Mouse (Mus musculus) limb, embryonic 12.5 days (tissue): ENCODE measurements around the gene Srms. TPM values are rescaled to one million over a fixed set of nuclear protein-coding genes. Genes with fewer than 3 reads are reported as not detected.
A peak's percentile ranks its signal among the peaks of the same experiment; 100 is the strongest.

Experiments used
- ATAC-seq: fragments of 200-750 bp; cut with Nextera tagmentation; 2 replicates; pipeline ENCODE4 v1.8.0; 2017; ENCODE audit warnings: low read depth, moderate TSS enrichment; ENCODE audit not compliant: insufficient number of reproducible peaks, insufficient read depth, low FRiP score, low TSS enrichment
- H3K27ac ChIP-seq: fragments of 300-500 bp; sonication (generic); 2 replicates; pipeline ENCODE4 v1.5.1; 2016; ENCODE audit warnings: mild to moderate bottlenecking, moderate library complexity
- H3K27me3 ChIP-seq: fragments of 300-500 bp; sonication (generic); 2 replicates; pipeline ENCODE4 v1.6.1; 2016; ENCODE audit warnings: mild to moderate bottlenecking, moderate library complexity
- H3K36me3 ChIP-seq: fragments of 300-500 bp; sonication (generic); 2 replicates; pipeline ENCODE4 v1.6.1; 2016; ENCODE audit warnings: mild to moderate bottlenecking, moderate library complexity
- H3K4me1 ChIP-seq: fragments of 300-500 bp; sonication (generic); replicated peaks from 2 replicates; pipeline ENCODE4 v1.6.1; 2016
- H3K4me2 ChIP-seq: fragments of 300-500 bp; sonication (generic); 2 replicates; pipeline ENCODE4 v1.6.1; 2016; ENCODE audit warnings: mild to moderate bottlenecking, moderate library complexity
- H3K4me3 ChIP-seq: fragments of 300-500 bp; sonication (generic); replicated peaks from 2 replicates; pipeline ENCODE4 v1.5.1; 2016; ENCODE audit warnings: mild to moderate bottlenecking
- H3K9ac ChIP-seq: fragments of 300-500 bp; sonication (generic); replicated peaks from 2 replicates; pipeline ENCODE4 v1.6.1; 2016; ENCODE audit warnings: mild to moderate bottlenecking, moderate library complexity
- H3K9me3 ChIP-seq: fragments of 300-500 bp; sonication (generic); 2 replicates; pipeline ENCODE4 v1.6.1; 2016; ENCODE audit warnings: mild to moderate bottlenecking, moderate library complexity
- WGBS: fragments of 180-500 bp; shearing (Covaris S2); methylation state at CpG from one replicate; pipeline ENCODE4 v1.1.7; 2016; 5-methylcytosine and 5-hydroxymethylcytosine counted together
- polyA plus RNA-seq: library from polyadenylated mRNA; unstranded; fragments of >200 nt; fragmentation: Nextera tagmentation; extraction: Ambion mirVana; gene quantifications from 2 replicates; pipeline ENCODE4 v1.2.1, GENCODE M21; 2016

The Srms gene
- polyA plus RNA-seq, 1 experiment from 2014 or later = 0.25 TPM

GRCm38 (mm10) chr2:181160821-181161220 lies 52.2 kb downstream of the Srms start:
- no peak overlapping the region for H3K4me3 ChIP-seq
- ATAC-seq = no peak
- H3K4me1 ChIP-seq = peaks cover 10% of the 10 kb centered on the region; the same call in 1 of the 2 replicates
- H3K27ac ChIP-seq = no peak overlapping the region
- WGBS = 73% methylated on average over 4 of the region's 4 CpGs
- no peak overlapping the region for H3K4me2 ChIP-seq
- no peak overlapping the region for H3K9ac ChIP-seq
- H3K36me3 ChIP-seq = no peaks in the 10 kb centered on the region
- H3K27me3 ChIP-seq = peaks cover 50% of the 10 kb centered on the region
- H3K9me3 ChIP-seq = 0 out of 2 replicates have a peak, but pooled peaks cover 5% of the 10 kb centered on the region

DNA sequence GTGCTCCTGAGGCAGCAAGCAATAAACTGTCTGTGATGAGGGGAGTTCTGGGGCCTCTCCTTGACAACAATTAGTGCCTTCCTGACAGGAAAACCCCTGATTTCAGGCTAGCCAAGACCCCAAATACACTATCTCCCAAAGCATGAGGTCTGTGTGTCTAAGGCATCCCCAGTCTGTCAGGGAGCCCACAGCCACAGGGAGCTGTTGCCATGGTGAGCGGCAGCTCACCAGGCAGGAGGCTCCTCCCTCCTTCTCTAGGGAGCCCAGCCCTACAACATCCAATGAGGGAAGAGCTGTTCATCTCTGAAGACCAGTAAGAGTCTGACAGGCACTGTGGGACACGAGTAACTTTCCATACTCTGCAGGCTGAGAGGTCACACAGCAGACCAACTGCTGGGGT lies 53.2 kb downstream of the Srms start:
- no peak for ATAC-seq

GRCm38 (mm10) chr2:181159091-181159514 lies 53.9 kb downstream of the Srms start:
- 57% methylated on average over 7 of the region's 7 CpGs for WGBS
- H3K27ac ChIP-seq = no peak overlapping the region
- ATAC-seq = no peak
- peaks cover 61% of the 10 kb centered on the region for H3K27me3 ChIP-seq
- no peak overlapping the region for H3K4me3 ChIP-seq
- H3K36me3 ChIP-seq = no peaks in the 10 kb centered on the region
- 0 out of 2 replicates have a peak, but pooled peaks cover 5% of the 10 kb centered on the region for H3K9me3 ChIP-seq
- H3K4me2 ChIP-seq = no peak overlapping the region
- peaks cover 10% of the 10 kb centered on the region; the same call in 1 of the 2 replicates for H3K4me1 ChIP-seq
- no peak overlapping the region for H3K9ac ChIP-seq

More for the DNA sequence above, 53.2 kb downstream of the Srms start:
- WGBS = 0% methylated on average over 2 of the region's 2 CpGs
- no peak overlapping the region for H3K27ac ChIP-seq
- H3K36me3 ChIP-seq = no peaks in the 10 kb centered on the region
- no peak overlapping the region for H3K4me2 ChIP-seq
- no peak overlapping the region for H3K4me3 ChIP-seq
- H3K9ac ChIP-seq = no peak overlapping the region
- 0 out of 2 replicates have a peak, but pooled peaks cover 5% of the 10 kb centered on the region for H3K9me3 ChIP-seq
- peaks cover 10% of the 10 kb centered on the region; the same call in 1 of the 2 replicates for H3K4me1 ChIP-seq
- H3K27me3 ChIP-seq = peaks cover 54% of the 10 kb centered on the region

DNA sequence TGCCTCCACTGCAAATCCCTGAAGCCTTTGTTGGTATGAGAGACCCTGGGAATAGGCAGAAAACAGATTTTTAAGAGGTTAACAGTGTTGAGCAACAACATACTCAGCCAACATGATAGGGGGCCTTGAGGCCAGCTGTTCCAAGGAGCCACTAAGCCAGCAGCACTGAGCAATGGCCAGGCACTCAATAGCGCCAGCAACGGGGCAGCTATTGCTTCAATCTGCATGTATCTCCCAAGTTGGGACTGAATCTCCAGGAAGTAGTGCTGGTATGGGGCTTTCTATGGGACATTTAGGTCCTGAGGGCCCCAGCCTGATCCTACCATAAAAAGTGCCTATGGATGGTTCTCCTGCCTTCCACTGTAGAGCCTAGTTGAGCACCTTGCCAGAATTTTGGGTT lies 54.5 kb downstream of the Srms start:
- no peak for ATAC-seq
- no peak overlapping the region for H3K4me3 ChIP-seq
- peaks cover 10% of the 10 kb centered on the region; the same call in 1 of the 2 replicates for H3K4me1 ChIP-seq
- H3K4me2 ChIP-seq = no peak overlapping the region
- no peak overlapping the region for H3K27ac ChIP-seq
- no peaks in the 10 kb centered on the region for H3K36me3 ChIP-seq
- no peak overlapping the region for H3K9ac ChIP-seq
- H3K27me3 ChIP-seq = peaks cover 66% of the 10 kb centered on the region
- 86% methylated on average over 2 of the region's 2 CpGs for WGBS
- H3K9me3 ChIP-seq = 0 out of 2 replicates have a peak, but pooled peaks cover 2% of the 10 kb centered on the region

DNA sequence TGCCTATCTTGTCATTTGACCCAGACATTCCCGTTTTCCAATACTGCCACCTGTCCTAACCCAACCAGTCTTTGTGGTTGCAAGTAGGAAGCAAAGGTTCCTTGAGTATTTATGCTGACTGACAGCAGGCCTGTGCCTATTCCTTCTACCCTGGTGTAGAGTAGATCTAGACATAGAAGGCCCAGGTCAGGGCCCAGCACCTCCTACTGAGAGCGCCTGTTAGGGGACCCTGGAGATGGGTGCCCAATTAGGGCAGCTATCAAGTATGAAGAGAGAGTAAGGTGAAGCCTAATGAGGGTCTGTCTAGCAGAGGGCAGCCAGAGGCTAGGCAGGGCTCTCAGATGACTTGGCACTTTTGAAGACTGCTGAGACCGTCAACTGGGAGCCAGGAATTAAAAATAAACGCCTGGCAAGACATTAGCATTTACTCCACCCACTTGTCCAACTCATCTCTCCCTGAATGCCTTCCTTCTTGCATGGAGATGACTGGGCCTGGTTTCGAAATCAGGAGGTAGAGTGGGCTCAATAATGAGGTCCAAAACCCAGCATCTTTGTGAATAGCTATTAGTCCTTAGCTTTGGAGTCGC lies 55.2 kb downstream of the Srms start:
- no peak overlapping the region for H3K27ac ChIP-seq
- peaks cover 73% of the 10 kb centered on the region for H3K27me3 ChIP-seq
- no peaks in the 10 kb centered on the region for H3K9me3 ChIP-seq
- no peaks in the 10 kb centered on the region for H3K36me3 ChIP-seq
- no peak overlapping the region for H3K9ac ChIP-seq
- H3K4me2 ChIP-seq = no peak overlapping the region
- H3K4me1 ChIP-seq = peaks cover 10% of the 10 kb centered on the region; the same call in 1 of the 2 replicates
- ATAC-seq = no peak
- WGBS = 68% methylated on average over 6 of the region's 6 CpGs
- no peak overlapping the region for H3K4me3 ChIP-seq

GRCm38 (mm10) chr2:181157180-181157579 lies 55.8 kb downstream of the Srms start:
- no peaks in the 10 kb centered on the region for H3K36me3 ChIP-seq
- H3K9me3 ChIP-seq = no peaks in the 10 kb centered on the region

DNA sequence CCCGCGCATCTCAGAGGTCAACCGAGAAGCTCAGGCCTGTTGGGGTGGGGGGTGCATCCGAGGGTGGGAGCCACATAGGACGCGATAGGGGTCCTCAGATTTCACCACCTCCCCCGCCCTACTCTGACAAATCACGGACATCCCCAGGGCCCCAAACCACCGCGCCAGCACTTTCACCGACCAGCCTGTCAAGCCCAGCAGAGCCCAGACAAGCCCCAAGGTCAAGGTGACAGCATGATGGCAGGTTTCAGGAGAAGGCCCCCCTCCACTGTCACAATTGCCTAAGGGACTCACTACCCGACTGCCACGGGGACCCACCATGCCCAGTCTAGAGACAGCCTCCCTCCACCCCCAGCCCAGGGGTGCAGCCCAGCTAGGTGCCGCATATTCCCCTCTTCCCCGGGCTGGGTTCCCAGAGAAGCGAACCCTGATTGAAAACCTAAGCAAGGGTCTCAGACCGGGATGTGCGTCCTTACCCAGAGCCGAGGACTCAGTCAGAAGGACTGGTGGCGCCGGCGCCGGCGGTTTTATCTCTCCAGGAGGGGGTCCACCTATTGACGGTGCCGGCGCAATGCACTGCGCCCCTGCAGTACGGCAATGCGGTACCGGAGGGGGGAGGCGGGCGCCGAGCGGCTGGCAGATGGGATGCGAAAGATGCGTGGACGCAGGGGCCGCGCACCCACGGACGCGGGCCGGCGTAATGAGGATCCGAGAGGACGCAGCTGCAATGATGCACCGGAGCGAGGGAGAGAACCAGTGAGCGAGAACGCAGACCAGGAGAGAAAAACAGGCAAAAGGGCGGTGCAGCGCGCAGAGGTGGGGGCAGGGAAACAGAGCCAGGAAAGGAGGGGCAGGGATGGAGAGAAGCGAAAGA lies 56.5 kb downstream of the Srms start, which contains the start of gene Eef1a2:
Gene Eef1a2 (minus strand): TSS at position 767 of the 874 bp plus-strand sequence.
- no peak for ATAC-seq
- H3K27ac ChIP-seq = no peak within 1 kb of the TSS
- H3K9me3 ChIP-seq = no peaks in the 10 kb centered on the region
- H3K36me3 ChIP-seq = no peaks in the 10 kb centered on the region
- 3% methylated on average over 55 of the region's 55 CpGs for WGBS
- peaks cover 84% of the 10 kb centered on the region for H3K27me3 ChIP-seq
- H3K9ac ChIP-seq = no peak within 1 kb of the TSS; the same call in 1 of the 2 replicates
- H3K4me3 ChIP-seq = peak within 1 kb of the TSS; percentile 36
- peak within 1 kb of the TSS; percentile 61 for H3K4me2 ChIP-seq
- peaks cover 10% of the 10 kb centered on the region; the same call in 1 of the 2 replicates for H3K4me1 ChIP-seq

More at GRCm38 (mm10) chr2:181157180-181157579, 55.8 kb downstream of the Srms start:
- Histone ChIP-seq H3K27me3 (peaks cover 78% of the 10 kb centered on the region), H3K27ac (no peak overlapping the region), H3K9ac (no peak overlapping the region), H3K4me1 (peaks cover 10% of the 10 kb centered on the region; the same call in 1 of the 2 replicates), H3K4me3 (peak overlapping the region; percentile 36; the same call in 1 of the 2 replicates), H3K4me2 (peak overlapping the region; percentile 61; the same call in 1 of the 2 replicates)
- ATAC-seq = no peak
- WGBS = 72% methylated on average over 4 of the region's 4 CpGs

DNA sequence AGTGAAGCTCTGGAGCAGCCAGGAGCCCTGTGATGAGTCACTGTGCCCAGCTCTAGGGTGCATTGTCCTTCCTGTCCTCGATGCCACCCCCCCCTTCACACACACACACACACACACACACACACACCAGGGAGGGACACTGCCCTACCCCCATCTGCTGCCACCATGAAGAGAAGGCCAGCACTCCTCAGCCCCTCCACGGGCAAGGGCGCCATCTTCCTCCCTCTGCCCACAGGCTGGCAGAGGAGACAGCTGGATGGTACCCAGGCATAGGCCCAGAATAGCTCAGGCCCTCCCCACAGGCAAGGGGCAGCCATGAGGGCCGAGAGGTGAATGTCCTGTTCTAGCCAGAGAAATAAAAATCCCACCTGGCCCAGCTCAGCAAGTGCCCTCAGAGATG lies 57.2 kb downstream of the Srms start:
- ATAC-seq = no peak

More for the DNA sequence above, 57.2 kb downstream of the Srms start:
- Histone ChIP-seq H3K4me3 (no peak overlapping the region), H3K36me3 (no peaks in the 10 kb centered on the region), H3K4me2 (no peak overlapping the region), H3K4me1 (peaks cover 10% of the 10 kb centered on the region; the same call in 1 of the 2 replicates), H3K9ac (no peak overlapping the region), H3K9me3 (no peaks in the 10 kb centered on the region), H3K27me3 (peaks cover 91% of the 10 kb centered on the region), H3K27ac (no peak overlapping the region)
- WGBS = 70% methylated on average over 4 of the region's 4 CpGs

Other genes starting within 250 kb of the Srms start
- gene Arfgap1, start 246.0 kb downstream of the Srms start, polyA plus RNA-seq = 109 and 113 TPM in 2 replicates
- gene Col20a1, start 226.7 kb downstream of the Srms start, polyA plus RNA-seq = 0.64 and 0.68 TPM in 2 replicates
- gene Chrna4, start 169.6 kb downstream of the Srms start, polyA plus RNA-seq = 0.97 and 1.4 TPM in 2 replicates
- gene Kcnq2, start 77.9 kb downstream of the Srms start, polyA plus RNA-seq = 0.26 and 0.46 TPM in 2 replicates
- 0.10 TPM in 1 of 2 replicates, not detected in the other for gene Eef1a2, start 56.2 kb downstream of the Srms start, polyA plus RNA-seq
- gene Ppdpf, start 25.9 kb downstream of the Srms start, polyA plus RNA-seq = 424 and 433 TPM in 2 replicates
- gene Ptk6, start 10.4 kb downstream of the Srms start, polyA plus RNA-seq = not detected in 2 replicates
- gene Fndc11, start 6.8 kb upstream of the Srms start, polyA plus RNA-seq = 0.41 and 0.59 TPM in 2 replicates
- 1.3 and 1.4 TPM in 2 replicates for gene Helz2, start 28.8 kb upstream of the Srms start, polyA plus RNA-seq
- gene Gmeb2, start 74.8 kb upstream of the Srms start, polyA plus RNA-seq = 21.0 and 22.5 TPM in 2 replicates
- gene Stmn3, start 101.3 kb upstream of the Srms start, polyA plus RNA-seq = 0.56 and 5.2 TPM in 2 replicates
- 58.8 and 69.9 TPM in 2 replicates for gene Rtel1, start 106.6 kb upstream of the Srms start, polyA plus RNA-seq
- gene Zgpat, start 151.7 kb upstream of the Srms start, polyA plus RNA-seq = 54.9 and 59.4 TPM in 2 replicates
- 77.1 and 79.5 TPM in 2 replicates for gene Arfrp1, start 152.2 kb upstream of the Srms start, polyA plus RNA-seq
- gene Lime1, start 166.9 kb upstream of the Srms start, polyA plus RNA-seq = 29.9 and 35.2 TPM in 2 replicates
- 8.3 and 9.1 TPM in 2 replicates for gene Zbtb46, start 246.2 kb upstream of the Srms start, polyA plus RNA-seq